Mouse (Mus musculus): Measurements from ENCODE around the gene Olfr1150-ps1. TPM values are rescaled to one million over a fixed set of nuclear protein-coding genes. Genes with fewer than 3 reads are reported as not detected.

Olfr1150-ps1 gene
- not detected in 2 replicates for polyA plus RNA-seq (2014; fragmentation: Nextera tagmentation; extraction: Ambion mirVana)

- DNase-seq: no peak
- no peaks in the 10 kb centered on the region for H3K9me3 ChIP-seq (ENCODE audit: low read depth, low read length)
- 71% methylated on average over 1 of the region's 1 CpGs for WGBS
- no peak within 1 kb of the TSS for H3K4me3 ChIP-seq (ENCODE audit: low read depth, low read length)
- no peaks in the 10 kb centered on the region for H3K36me3 ChIP-seq (ENCODE audit: insufficient read depth)
- no peak within 1 kb of the TSS for H3K27ac ChIP-seq (ENCODE audit: low read depth)
- H3K4me2 ChIP-seq: no peak within 1 kb of the TSS
- no peak for TF ChIP-seq CTCF (IDR thresholded peaks at IDR 0.05; ENCODE audit: low read depth)
- H3K27me3 ChIP-seq (ENCODE audit: insufficient read depth, low read length): no peaks in the 10 kb centered on the region
- H3K4me1 ChIP-seq (ENCODE audit: insufficient read depth): no peaks in the 10 kb centered on the region
- no peak for ATAC-seq (ENCODE audit: insufficient read depth)
- no peak within 1 kb of the TSS for H3K9ac ChIP-seq
These were observed at the start of gene Olfr1150-ps1 for GRCm38 (mm10) chr2:87843693-87844092. Gene Olfr1150-ps1, plus strand, starts transcription at chr2:87843993.

DNA sequence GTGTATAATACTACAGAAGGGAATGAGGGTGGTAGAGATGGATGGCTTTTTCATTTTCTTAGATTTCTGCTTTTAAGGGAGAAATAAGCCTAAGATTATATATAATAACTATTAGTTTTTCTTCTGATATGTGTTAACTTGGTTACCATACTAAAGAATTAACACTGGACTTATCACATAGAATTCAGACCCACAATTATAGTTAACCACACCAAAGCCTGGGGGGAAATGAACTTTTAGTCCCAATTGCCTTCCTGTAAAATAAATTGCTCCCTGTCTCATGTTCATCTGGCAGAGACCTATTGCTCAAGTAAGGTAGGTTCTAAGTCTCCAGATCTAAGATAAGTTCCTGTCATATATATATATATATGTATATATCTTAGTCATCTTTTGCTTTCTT, 43.5 kb upstream of the Olfr1150-ps1 start, which contains the start of gene Olfr1143:
Gene Olfr1143 (plus strand): TSS at position 301 of the 400 bp plus-strand sequence.
- no peaks in the 10 kb centered on the region for H3K27me3 ChIP-seq (ENCODE audit: insufficient read depth, low read length)
- H3K4me3 ChIP-seq (ENCODE audit: low read depth, low read length): no peak within 1 kb of the TSS
- no peak within 1 kb of the TSS for H3K9ac ChIP-seq
- TF ChIP-seq CTCF (IDR thresholded peaks at IDR 0.05; ENCODE audit: low read depth): no peak
- H3K4me1 ChIP-seq (ENCODE audit: insufficient read depth): no peaks in the 10 kb centered on the region
- no peak for ATAC-seq (ENCODE audit: insufficient read depth)
- no peaks in the 10 kb centered on the region for H3K36me3 ChIP-seq (ENCODE audit: insufficient read depth)
- no peaks in the 10 kb centered on the region for H3K9me3 ChIP-seq (ENCODE audit: low read depth, low read length)
- H3K4me2 ChIP-seq: no peak within 1 kb of the TSS
- DNase-seq: no peak
- no peak within 1 kb of the TSS for H3K27ac ChIP-seq (ENCODE audit: low read depth)

DNA sequence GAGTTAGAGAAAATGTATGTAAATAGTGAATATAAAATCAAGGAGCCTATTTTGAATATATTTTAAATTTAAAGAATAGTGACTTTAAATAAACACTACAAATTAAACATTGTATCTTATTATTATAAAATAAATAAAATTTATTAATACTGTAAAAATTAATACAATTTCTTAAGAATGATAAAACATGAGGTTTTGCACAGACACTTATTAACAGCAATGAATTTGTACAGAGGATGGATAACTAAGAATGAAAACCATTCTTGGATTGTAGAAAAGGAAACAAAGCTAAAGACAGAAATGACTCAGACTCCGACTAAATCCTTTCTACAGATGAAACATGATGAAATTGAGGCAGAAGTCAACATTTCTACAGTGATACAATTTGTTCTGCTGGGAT, 34.3 kb upstream of the Olfr1150-ps1 start, which contains the start of gene Olfr1145:
Gene Olfr1145 (plus strand): TSS at position 301 of the 400 bp plus-strand sequence.
- H3K9ac ChIP-seq: no peak within 1 kb of the TSS
- ATAC-seq (ENCODE audit: insufficient read depth) (no peak), DNase-seq (no peak)
- no peaks in the 10 kb centered on the region for H3K4me1 ChIP-seq (ENCODE audit: insufficient read depth)
- no peaks in the 10 kb centered on the region for H3K27me3 ChIP-seq (ENCODE audit: insufficient read depth, low read length)
- no peaks in the 10 kb centered on the region for H3K36me3 ChIP-seq (ENCODE audit: insufficient read depth)
- no peak for TF ChIP-seq CTCF (IDR thresholded peaks at IDR 0.05; ENCODE audit: low read depth)
- H3K4me2 ChIP-seq: no peak within 1 kb of the TSS
- H3K27ac ChIP-seq (ENCODE audit: low read depth): no peak within 1 kb of the TSS
- no peak within 1 kb of the TSS for H3K4me3 ChIP-seq (ENCODE audit: low read depth, low read length)
- WGBS: 75% methylated on average over 1 of the region's 1 CpGs
- H3K9me3 ChIP-seq (ENCODE audit: low read depth, low read length): no peaks in the 10 kb centered on the region

- H3K4me2 ChIP-seq: no peak within 1 kb of the TSS
- ATAC-seq (ENCODE audit: insufficient read depth): no peak
- H3K4me1 ChIP-seq (ENCODE audit: insufficient read depth): no peaks in the 10 kb centered on the region
- H3K36me3 ChIP-seq (ENCODE audit: insufficient read depth): no peaks in the 10 kb centered on the region
- WGBS: 81% methylated on average over 1 of the region's 1 CpGs
- no peaks in the 10 kb centered on the region for H3K9me3 ChIP-seq (ENCODE audit: low read depth, low read length)
- no peak for TF ChIP-seq CTCF (IDR thresholded peaks at IDR 0.05; ENCODE audit: low read depth)
- no peak within 1 kb of the TSS for H3K4me3 ChIP-seq (ENCODE audit: low read depth, low read length)
- H3K9ac ChIP-seq: no peak within 1 kb of the TSS
- H3K27me3 ChIP-seq (ENCODE audit: insufficient read depth, low read length): no peaks in the 10 kb centered on the region
- no peak for DNase-seq
- no peak within 1 kb of the TSS for H3K27ac ChIP-seq (ENCODE audit: low read depth)
These were observed 13.6 kb upstream of the Olfr1150-ps1 start, which contains the start of gene Olfr1148 for GRCm38 (mm10) chr2:87830233-87830632. Gene Olfr1148, plus strand, starts transcription at chr2:87830533.

DNA sequence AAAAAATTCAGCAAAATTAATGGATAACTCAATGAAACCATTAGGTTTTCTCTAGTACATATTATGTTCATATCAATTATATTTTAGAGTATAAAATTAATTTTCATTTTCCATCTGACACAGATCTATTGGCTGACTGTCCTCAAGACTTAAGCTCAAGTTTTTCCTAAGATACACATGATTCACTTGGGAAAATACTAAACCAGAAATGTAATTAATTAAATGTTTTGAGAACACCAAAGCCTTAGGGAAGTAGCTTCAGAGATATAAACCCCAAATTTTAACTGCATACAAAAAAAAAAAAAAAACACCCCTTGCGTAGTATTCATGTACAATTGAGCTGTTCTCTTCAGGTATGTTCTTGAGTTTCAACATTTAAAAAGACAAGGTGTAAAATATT, 11.8 kb downstream of the Olfr1150-ps1 start, which contains the start of gene Olfr1151:
Gene Olfr1151 (plus strand): TSS at position 301 of the 400 bp plus-strand sequence.
- WGBS: 82% methylated on average over 1 of the region's 1 CpGs

DNA sequence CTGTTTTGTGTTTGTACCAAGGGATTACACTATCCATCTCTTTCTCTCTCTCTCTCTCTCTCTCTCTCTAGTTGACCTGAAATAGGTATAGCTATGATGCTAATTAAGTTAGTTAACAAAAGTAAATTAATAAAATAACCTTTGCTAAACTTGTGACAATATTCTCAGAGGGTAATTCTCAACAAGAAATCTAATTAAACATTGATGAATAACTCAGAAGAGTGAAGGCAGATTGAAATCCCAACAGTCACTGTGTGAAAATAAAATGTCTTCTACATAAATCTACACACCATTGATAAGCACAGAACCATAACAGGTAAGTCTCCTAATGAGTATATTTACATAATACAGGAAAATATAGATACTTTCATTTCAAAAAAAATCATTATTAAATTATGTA, 22.4 kb downstream of the Olfr1150-ps1 start, which contains the start of gene Olfr1152:
Gene Olfr1152 (plus strand): TSS at position 301 of the 400 bp plus-strand sequence.
- no peak within 1 kb of the TSS for H3K9ac ChIP-seq
- H3K36me3 ChIP-seq (ENCODE audit: insufficient read depth): no peaks in the 10 kb centered on the region
- no peaks in the 10 kb centered on the region for H3K9me3 ChIP-seq (ENCODE audit: low read depth, low read length)
- H3K27ac ChIP-seq (ENCODE audit: low read depth): no peak within 1 kb of the TSS
- TF ChIP-seq CTCF (IDR thresholded peaks at IDR 0.05; ENCODE audit: low read depth): no peak
- no peak for DNase-seq
- H3K4me3 ChIP-seq (ENCODE audit: low read depth, low read length): no peak within 1 kb of the TSS
- H3K4me2 ChIP-seq: no peak within 1 kb of the TSS
- no peak for ATAC-seq (ENCODE audit: insufficient read depth)
- no peaks in the 10 kb centered on the region for H3K27me3 ChIP-seq (ENCODE audit: insufficient read depth, low read length)
- H3K4me1 ChIP-seq (ENCODE audit: insufficient read depth): no peaks in the 10 kb centered on the region

More for the DNA sequence above, 11.8 kb downstream of the Olfr1150-ps1 start, which contains the start of gene Olfr1151:
- Histone ChIP-seq H3K9me3 (ENCODE audit: low read depth, low read length) (no peaks in the 10 kb centered on the region), H3K27ac (ENCODE audit: low read depth) (no peak within 1 kb of the TSS), H3K4me3 (ENCODE audit: low read depth, low read length) (no peak within 1 kb of the TSS), H3K27me3 (ENCODE audit: insufficient read depth, low read length) (no peaks in the 10 kb centered on the region), H3K4me1 (ENCODE audit: insufficient read depth) (no peaks in the 10 kb centered on the region), H3K36me3 (ENCODE audit: insufficient read depth) (no peaks in the 10 kb centered on the region), H3K4me2 (no peak within 1 kb of the TSS), H3K9ac (no peak within 1 kb of the TSS)
- no peak for TF ChIP-seq CTCF (IDR thresholded peaks at IDR 0.05; ENCODE audit: low read depth)
- DNase-seq (no peak), ATAC-seq (ENCODE audit: insufficient read depth) (no peak)

- H3K9me3 ChIP-seq (ENCODE audit: low read depth, low read length): no peaks in the 10 kb centered on the region
These were observed 50.9 kb downstream of the Olfr1150-ps1 start, which contains the start of gene Olfr1153 for GRCm38 (mm10) chr2:87894662-87895061. Gene Olfr1153, plus strand, starts transcription at chr2:87894962.

More at GRCm38 (mm10) chr2:87894662-87895061, 50.9 kb downstream of the Olfr1150-ps1 start, which contains the start of gene Olfr1153:
- Histone ChIP-seq H3K9ac (no peak within 1 kb of the TSS), H3K27ac (ENCODE audit: low read depth) (no peak within 1 kb of the TSS), H3K27me3 (ENCODE audit: insufficient read depth, low read length) (no peaks in the 10 kb centered on the region), H3K4me3 (ENCODE audit: low read depth, low read length) (no peak within 1 kb of the TSS), H3K4me1 (ENCODE audit: insufficient read depth) (no peaks in the 10 kb centered on the region), H3K4me2 (no peak within 1 kb of the TSS), H3K36me3 (ENCODE audit: insufficient read depth) (no peaks in the 10 kb centered on the region)
- ATAC-seq (ENCODE audit: insufficient read depth): no peak
- DNase-seq: no peak
- no peak for TF ChIP-seq CTCF (IDR thresholded peaks at IDR 0.05; ENCODE audit: low read depth)
- WGBS: 62% methylated on average over 1 of the region's 1 CpGs

Other genes with a start within 250 kb of the Olfr1150-ps1 start
- gene Olfr1130, start 237.8 kb upstream of the Olfr1150-ps1 start, polyA plus RNA-seq (2014; fragmentation: Nextera tagmentation; extraction: Ambion mirVana): not detected in 2 replicates
- not detected in 2 replicates for gene Olfr1131, start 216.9 kb upstream of the Olfr1150-ps1 start, polyA plus RNA-seq (2014; fragmentation: Nextera tagmentation; extraction: Ambion mirVana)
- not detected in 2 replicates for gene Olfr1132, start 206.5 kb upstream of the Olfr1150-ps1 start, polyA plus RNA-seq (2014; fragmentation: Nextera tagmentation; extraction: Ambion mirVana)
- not detected in 2 replicates for gene Olfr1133, start 196.6 kb upstream of the Olfr1150-ps1 start, polyA plus RNA-seq (2014; fragmentation: Nextera tagmentation; extraction: Ambion mirVana)
- gene Olfr1134, start 185.5 kb upstream of the Olfr1150-ps1 start, polyA plus RNA-seq (2014; fragmentation: Nextera tagmentation; extraction: Ambion mirVana): not detected in 2 replicates
- gene Olfr1135, start 170.3 kb upstream of the Olfr1150-ps1 start, polyA plus RNA-seq (2014; fragmentation: Nextera tagmentation; extraction: Ambion mirVana): not detected in 2 replicates
- not detected in 2 replicates for gene Olfr1136, start 150.0 kb upstream of the Olfr1150-ps1 start, polyA plus RNA-seq (2014; fragmentation: Nextera tagmentation; extraction: Ambion mirVana)
- not detected in 2 replicates for gene Olfr1137, start 130.8 kb upstream of the Olfr1150-ps1 start, polyA plus RNA-seq (2014; fragmentation: Nextera tagmentation; extraction: Ambion mirVana)
- not detected in 2 replicates for gene Olfr1138, start 104.0 kb upstream of the Olfr1150-ps1 start, polyA plus RNA-seq (2014; fragmentation: Nextera tagmentation; extraction: Ambion mirVana)
- not detected in 2 replicates for gene Olfr1140, start 100.2 kb upstream of the Olfr1150-ps1 start, polyA plus RNA-seq (2014; fragmentation: Nextera tagmentation; extraction: Ambion mirVana)
- gene Olfr1141, start 90.0 kb upstream of the Olfr1150-ps1 start, polyA plus RNA-seq (2014; fragmentation: Nextera tagmentation; extraction: Ambion mirVana): not detected in 2 replicates
- not detected in 2 replicates for gene Olfr152, start 64.5 kb upstream of the Olfr1150-ps1 start, polyA plus RNA-seq (2014; fragmentation: Nextera tagmentation; extraction: Ambion mirVana)
- gene Olfr1143, start 43.4 kb upstream of the Olfr1150-ps1 start, polyA plus RNA-seq (2014; fragmentation: Nextera tagmentation; extraction: Ambion mirVana): not detected in 2 replicates
- not detected in 2 replicates for gene Olfr1145, start 34.2 kb upstream of the Olfr1150-ps1 start, polyA plus RNA-seq (2014; fragmentation: Nextera tagmentation; extraction: Ambion mirVana)
- gene Olfr1148, start 13.5 kb upstream of the Olfr1150-ps1 start, polyA plus RNA-seq (2014; fragmentation: Nextera tagmentation; extraction: Ambion mirVana): not detected in 2 replicates
- gene Olfr1151, start 11.9 kb downstream of the Olfr1150-ps1 start, polyA plus RNA-seq (2014; fragmentation: Nextera tagmentation; extraction: Ambion mirVana): not detected in 2 replicates
- not detected in 2 replicates for gene Olfr1152, start 22.5 kb downstream of the Olfr1150-ps1 start, polyA plus RNA-seq (2014; fragmentation: Nextera tagmentation; extraction: Ambion mirVana)
- not detected in 2 replicates for gene Olfr1153, start 51.0 kb downstream of the Olfr1150-ps1 start, polyA plus RNA-seq (2014; fragmentation: Nextera tagmentation; extraction: Ambion mirVana)
- not detected in 2 replicates for gene Olfr1154, start 61.2 kb downstream of the Olfr1150-ps1 start, polyA plus RNA-seq (2014; fragmentation: Nextera tagmentation; extraction: Ambion mirVana)
- not detected in 2 replicates for gene Olfr1155, start 101.1 kb downstream of the Olfr1150-ps1 start, polyA plus RNA-seq (2014; fragmentation: Nextera tagmentation; extraction: Ambion mirVana)
- gene Olfr1156, start 109.1 kb downstream of the Olfr1150-ps1 start, polyA plus RNA-seq (2014; fragmentation: Nextera tagmentation; extraction: Ambion mirVana): not detected in 2 replicates
- not detected in 2 replicates for gene Olfr1157, start 124.3 kb downstream of the Olfr1150-ps1 start, polyA plus RNA-seq (2014; fragmentation: Nextera tagmentation; extraction: Ambion mirVana)
- gene Olfr74, start 130.7 kb downstream of the Olfr1150-ps1 start, polyA plus RNA-seq (2014; fragmentation: Nextera tagmentation; extraction: Ambion mirVana): not detected in 2 replicates
- not detected in 2 replicates for gene Olfr1158, start 146.1 kb downstream of the Olfr1150-ps1 start, polyA plus RNA-seq (2014; fragmentation: Nextera tagmentation; extraction: Ambion mirVana)
- gene Olfr1160, start 164.3 kb downstream of the Olfr1150-ps1 start, polyA plus RNA-seq (2014; fragmentation: Nextera tagmentation; extraction: Ambion mirVana): not detected in 2 replicates
- not detected in 2 replicates for gene Olfr1161, start 178.8 kb downstream of the Olfr1150-ps1 start, polyA plus RNA-seq (2014; fragmentation: Nextera tagmentation; extraction: Ambion mirVana)
- not detected in 2 replicates for gene Olfr73, start 193.7 kb downstream of the Olfr1150-ps1 start, polyA plus RNA-seq (2014; fragmentation: Nextera tagmentation; extraction: Ambion mirVana)
- not detected in 2 replicates for gene Olfr1162, start 207.1 kb downstream of the Olfr1150-ps1 start, polyA plus RNA-seq (2014; fragmentation: Nextera tagmentation; extraction: Ambion mirVana)
- gene Olfr1163, start 227.8 kb downstream of the Olfr1150-ps1 start, polyA plus RNA-seq (2014; fragmentation: Nextera tagmentation; extraction: Ambion mirVana): not detected in 2 replicates
- not detected in 2 replicates for gene Olfr1164, start 250.0 kb downstream of the Olfr1150-ps1 start, polyA plus RNA-seq (2014; fragmentation: Nextera tagmentation; extraction: Ambion mirVana)